Mouse (Mus musculus): ENCODE measurements around the gene Snx10.

Gene Snx10

GRCm38 (mm10) chr6:51585980-51586379 is 62.3 kb downstream of the Snx10 start:
- peak; percentile 21 to 47 for DNase-seq (ENCODE audit: low spot score in 2 of 2)

GRCm38 (mm10) chr6:51587266-51587665 is 63.6 kb downstream of the Snx10 start:
- DNase-seq (ENCODE audit: low spot score in 2 of 2), result no peak

- DNase-seq (ENCODE audit: low spot score in 2 of 2), result no peak
These were observed 67.6 kb downstream of the Snx10 start for GRCm38 (mm10) chr6:51591264-51591663.

- DNase-seq (ENCODE audit: low spot score in 2 of 2), result no peak
These were observed 68.1 kb downstream of the Snx10 start for GRCm38 (mm10) chr6:51591844-51592243.

GRCm38 (mm10) chr6:51592356-51593115 is 68.8 kb downstream of the Snx10 start:
- peak; percentile 63 to 72 for DNase-seq (ENCODE audit: low spot score in 2 of 2)

GRCm38 (mm10) chr6:51593446-51594035 is 69.8 kb downstream of the Snx10 start:
- no peak for DNase-seq (ENCODE audit: low spot score in 2 of 2)

- no peak for DNase-seq (ENCODE audit: low spot score in 2 of 2)
These were observed 70.8 kb downstream of the Snx10 start for GRCm38 (mm10) chr6:51594516-51594915.

- no peak for DNase-seq (ENCODE audit: low spot score in 2 of 2)
These were observed 74.4 kb downstream of the Snx10 start for GRCm38 (mm10) chr6:51598058-51598457.

GRCm38 (mm10) chr6:51600412-51600811 is 76.7 kb downstream of the Snx10 start:
- DNase-seq (ENCODE audit: low spot score in 2 of 2), result no peak

GRCm38 (mm10) chr6:51602341-51602740 is 78.6 kb downstream of the Snx10 start:
- DNase-seq (ENCODE audit: low spot score in 2 of 2), result no peak

GRCm38 (mm10) chr6:51603691-51604090 is 80.0 kb downstream of the Snx10 start:
- no peak for DNase-seq (ENCODE audit: low spot score in 2 of 2)

- no peak for DNase-seq (ENCODE audit: low spot score in 2 of 2)
These were observed 82.5 kb downstream of the Snx10 start for GRCm38 (mm10) chr6:51606245-51606644.

GRCm38 (mm10) chr6:51606803-51607202 is 83.1 kb downstream of the Snx10 start:
- no peak for DNase-seq (ENCODE audit: low spot score in 2 of 2)

- no peak for DNase-seq (ENCODE audit: low spot score in 2 of 2)
These were observed 87.9 kb downstream of the Snx10 start for GRCm38 (mm10) chr6:51611621-51612020.

- DNase-seq (ENCODE audit: low spot score in 2 of 2), result peak in 1 of 2 experiments; percentile 32
These were observed 88.8 kb downstream of the Snx10 start for GRCm38 (mm10) chr6:51612371-51613051.

GRCm38 (mm10) chr6:51613661-51614060 is 90.0 kb downstream of the Snx10 start:
- DNase-seq (ENCODE audit: low spot score in 2 of 2), result no peak

- no peak for DNase-seq (ENCODE audit: low spot score in 2 of 2)
These were observed 103.1 kb downstream of the Snx10 start for GRCm38 (mm10) chr6:51626843-51627242.

- DNase-seq (ENCODE audit: low spot score in 2 of 2), result no peak
These were observed 106.0 kb downstream of the Snx10 start for GRCm38 (mm10) chr6:51629671-51630070.

- DNase-seq (ENCODE audit: low spot score in 2 of 2), result no peak
These were observed 106.5 kb downstream of the Snx10 start for GRCm38 (mm10) chr6:51630184-51630583.

- DNase-seq (ENCODE audit: low spot score in 2 of 2), result no peak
These were observed 109.4 kb downstream of the Snx10 start for GRCm38 (mm10) chr6:51632928-51633662.

GRCm38 (mm10) chr6:51633663-51634362 is 110.1 kb downstream of the Snx10 start:
- peak in 1 of 2 experiments; percentile 19 for DNase-seq (ENCODE audit: low spot score in 2 of 2)

All from heart, adult 9 months (tissue).